Mouse (Mus musculus): ENCODE measurements around the gene Ptprf.

DNA sequence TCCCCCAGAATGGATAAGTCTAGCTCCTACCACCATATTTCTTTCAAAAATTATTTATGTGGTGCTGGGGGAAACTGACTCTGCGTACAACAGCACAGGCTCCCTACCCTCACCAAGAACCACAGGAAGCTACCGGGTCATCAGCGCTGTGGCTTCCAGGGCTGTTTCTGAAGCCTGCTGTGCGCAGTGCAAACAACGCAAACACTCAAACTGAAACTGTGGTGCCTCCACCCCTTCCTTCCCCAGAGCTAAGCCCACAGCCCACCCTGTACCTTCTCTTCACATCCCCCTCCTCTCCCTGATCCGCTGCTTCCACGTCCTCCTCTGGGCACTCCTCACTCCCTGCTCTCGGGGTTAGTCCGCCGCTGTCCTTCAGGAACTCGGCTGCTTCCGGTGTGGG lies 129.1 kb downstream of the Ptprf start:
- no peak for TF ChIP-seq TAL1 (IDR thresholded peaks at IDR 0.05; ENCODE audit: low read length)
- no peak for TF ChIP-seq GATA1 (IDR thresholded peaks at IDR 0.05; ENCODE audit: low read length)

Measured in erythroblast, embryonic 14.5 days (primary cell).